Mouse (Mus musculus) layer of hippocampus, adult 11-12 months (tissue): ENCODE results near the gene Ikbip.

Source experiments
- DNase-seq: peaks from one replicate; pipeline ENCODE4 v3.0.0; 2022; ENCODE audit warnings: low spot score

The Ikbip gene

GRCm38 (mm10) chr10:91116958-91117357 lies 34.2 kb downstream of the Ikbip start:
- DNase-seq, result no peak

GRCm38 (mm10) chr10:91122646-91123045 lies 39.9 kb downstream of the Ikbip start:
- DNase-seq, result no peak

- no peak for DNase-seq
These were observed 40.6 kb downstream of the Ikbip start for GRCm38 (mm10) chr10:91123281-91123827.

- peak; percentile 98 for DNase-seq
These were observed 41.4 kb downstream of the Ikbip start, which contains the start of gene Slc25a3 for GRCm38 (mm10) chr10:91123828-91124822. Gene Slc25a3 (minus strand): TSS chr10:91124059.

DNA sequence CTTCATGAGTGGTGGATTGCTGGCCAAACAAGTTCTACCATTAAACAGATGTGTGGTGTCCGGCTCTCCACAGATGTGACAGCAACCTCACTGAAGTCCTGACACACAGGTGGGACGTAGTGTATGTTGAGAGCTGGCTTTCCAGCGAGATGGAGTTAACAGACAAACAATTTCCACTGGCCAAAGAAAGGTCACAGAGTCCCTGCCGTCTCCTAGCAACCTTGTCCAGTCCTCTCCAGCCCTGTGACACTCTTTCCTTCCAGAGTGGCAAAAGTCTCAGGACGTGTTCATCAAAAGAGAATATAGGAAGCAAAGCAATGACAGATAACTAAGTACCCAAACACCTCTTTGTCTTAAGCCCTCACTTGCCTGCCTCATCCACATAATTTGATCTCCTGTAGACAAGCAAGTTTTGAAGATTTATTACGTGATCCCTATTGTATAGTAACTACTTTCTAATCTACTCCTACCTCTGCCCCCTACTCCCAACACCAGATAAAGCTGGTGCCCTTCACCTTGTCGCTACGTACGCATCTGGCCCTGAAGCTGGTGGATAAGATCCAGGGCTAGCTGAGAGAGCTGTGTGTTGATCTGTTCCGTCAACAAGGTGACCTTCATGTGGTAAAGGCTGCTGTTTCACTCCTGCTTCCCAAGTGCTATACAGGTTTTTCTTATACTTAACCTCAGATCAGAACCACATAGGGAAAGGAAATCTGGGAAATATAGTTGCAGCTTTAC lies 44.0 kb downstream of the Ikbip start:
- DNase-seq, result no peak

GRCm38 (mm10) chr10:91127395-91127794 lies 44.7 kb downstream of the Ikbip start:
- no peak for DNase-seq

DNA sequence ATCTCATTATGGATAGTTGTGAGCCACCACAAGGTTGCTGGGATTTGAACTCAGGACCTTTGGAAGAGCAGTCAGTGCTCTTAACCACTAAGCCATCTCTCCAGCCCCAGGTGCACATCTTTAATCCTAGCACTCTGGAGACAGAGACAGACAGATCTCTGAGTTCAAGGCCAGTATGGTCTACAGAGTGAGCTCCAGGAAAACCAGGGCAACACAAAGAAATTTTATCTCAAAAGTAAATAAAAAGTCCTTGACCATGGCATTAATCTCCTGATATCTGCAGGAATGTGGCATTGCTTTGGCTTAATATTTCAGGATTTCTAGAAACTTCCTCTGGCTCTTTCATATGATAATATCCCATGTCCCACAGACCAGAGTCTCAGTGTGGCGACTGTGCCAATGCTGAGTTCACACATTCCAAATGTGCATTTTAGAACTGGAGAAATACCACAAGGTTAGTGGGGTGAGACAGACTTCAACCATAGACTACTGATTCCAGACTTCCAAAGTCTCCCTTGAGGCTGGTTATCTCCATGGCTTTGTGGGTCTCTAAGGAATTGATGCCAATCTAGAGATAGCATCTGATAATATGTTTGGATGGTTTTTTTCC lies 45.9 kb downstream of the Ikbip start:
- no peak for DNase-seq

DNA sequence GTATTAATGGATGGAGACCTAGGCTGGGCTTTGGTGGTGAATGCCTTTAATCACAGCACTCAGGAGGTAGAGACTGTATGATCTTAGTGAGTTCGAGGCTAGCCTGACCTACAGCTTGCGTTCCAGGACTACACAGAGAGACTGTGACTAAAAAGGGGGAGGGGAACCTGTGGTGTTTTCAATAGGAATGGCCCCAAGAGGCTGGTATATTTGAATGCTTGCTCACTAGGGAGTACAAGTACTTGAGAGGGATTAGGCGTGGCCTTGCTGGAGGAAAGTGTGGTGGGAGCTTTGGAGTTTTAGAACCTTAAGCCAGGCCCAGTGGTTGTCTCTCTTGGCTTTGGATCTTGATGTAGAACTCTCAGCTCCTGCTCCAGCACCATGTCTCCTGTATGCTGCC lies 48.1 kb downstream of the Ikbip start:
- no peak for DNase-seq

GRCm38 (mm10) chr10:91131565-91131964 lies 48.8 kb downstream of the Ikbip start:
- DNase-seq, result no peak

- DNase-seq, result no peak
These were observed 52.7 kb downstream of the Ikbip start for GRCm38 (mm10) chr10:91135302-91135972.

DNA sequence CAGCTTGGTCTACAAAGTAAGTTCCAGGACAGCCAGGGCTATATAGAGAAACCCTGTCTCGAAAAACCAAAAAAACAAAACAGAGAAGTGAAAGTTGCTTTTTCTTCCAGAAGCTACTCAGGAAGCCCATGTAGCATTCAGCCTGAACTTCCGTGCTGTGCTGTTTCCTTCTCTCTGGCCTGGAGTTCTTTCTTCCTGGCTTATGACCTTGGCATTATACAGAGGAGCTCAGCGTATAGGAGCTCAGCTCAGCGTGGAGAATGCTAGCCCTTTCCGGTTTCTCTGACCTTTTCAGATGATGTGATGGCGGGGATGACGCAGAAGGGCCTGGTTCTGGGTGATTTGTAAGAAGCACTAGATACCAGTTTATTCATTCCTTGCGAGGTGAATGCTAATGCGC lies 54.7 kb downstream of the Ikbip start:
- no peak for DNase-seq

DNA sequence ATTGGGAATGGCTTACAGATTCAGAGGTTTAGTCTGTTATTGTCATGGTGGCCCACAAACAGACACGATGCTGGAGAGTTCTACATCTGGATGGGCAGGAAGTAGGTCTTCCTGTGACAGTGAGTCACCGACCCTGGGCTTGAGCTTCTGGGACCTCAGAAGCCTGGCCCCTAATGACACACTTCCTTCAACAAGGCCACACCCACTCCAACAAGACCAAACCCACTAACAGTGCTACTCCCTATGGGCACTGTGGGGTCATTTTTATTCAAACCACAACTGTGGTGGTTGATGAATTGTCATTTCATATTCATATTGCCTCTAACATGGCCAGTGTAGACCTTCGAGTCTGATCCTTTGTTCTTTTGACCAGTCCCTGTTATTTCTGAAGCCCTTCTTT lies 55.6 kb downstream of the Ikbip start:
- DNase-seq, result no peak

DNA sequence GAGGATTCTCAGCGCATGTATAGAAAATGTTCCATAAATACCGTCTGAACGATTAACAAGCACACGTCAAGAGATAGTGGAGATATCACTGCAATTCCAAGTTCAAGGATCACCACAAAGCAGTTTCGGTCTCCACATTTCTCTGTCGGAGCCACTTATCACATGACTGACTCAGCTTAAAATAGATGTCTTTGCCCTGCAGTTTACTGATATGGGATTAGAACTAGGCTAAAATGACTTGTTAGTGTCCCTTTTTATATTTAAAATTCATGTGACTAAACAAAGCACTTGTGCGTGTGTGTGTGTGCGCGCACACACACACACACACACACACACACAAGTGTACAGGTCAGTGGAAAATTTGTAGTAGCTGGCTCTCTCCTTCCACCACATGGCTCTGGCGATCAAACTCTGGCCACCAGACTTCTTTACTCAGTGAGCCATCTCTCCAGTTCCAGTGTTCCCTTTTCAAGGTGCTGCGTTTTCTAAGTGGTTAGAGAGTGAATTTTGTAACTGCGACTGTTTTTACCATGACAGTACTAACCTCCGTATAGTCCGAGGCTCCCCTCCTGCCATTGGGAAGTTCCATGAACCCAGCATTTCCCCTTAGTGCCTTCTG lies 56.5 kb downstream of the Ikbip start:
- DNase-seq, result no peak

DNA sequence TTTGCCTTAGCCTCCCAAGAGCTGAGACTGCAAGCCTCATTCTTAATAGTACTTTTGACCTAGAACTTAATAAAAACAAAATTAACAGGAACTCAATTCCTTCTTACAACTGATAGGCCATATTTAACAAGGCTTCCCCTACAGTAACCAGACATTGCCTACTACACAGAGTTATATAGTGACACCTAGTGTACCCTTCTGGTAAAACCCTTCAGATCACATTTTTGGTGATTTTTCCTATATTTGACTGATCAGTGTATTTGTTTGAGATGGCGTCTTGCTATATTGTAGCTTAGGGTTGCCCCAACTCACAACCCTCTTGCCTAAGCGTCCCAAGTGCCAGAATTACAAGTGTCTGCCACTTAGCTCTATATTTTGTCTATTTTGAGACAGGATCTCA lies 58.8 kb downstream of the Ikbip start:
- DNase-seq, result no peak

- DNase-seq, result no peak
These were observed 60.0 kb downstream of the Ikbip start for GRCm38 (mm10) chr10:91142654-91143191.

- DNase-seq, result no peak
These were observed 60.8 kb downstream of the Ikbip start for GRCm38 (mm10) chr10:91143313-91144230.

GRCm38 (mm10) chr10:91145413-91145812 lies 62.7 kb downstream of the Ikbip start:
- no peak for DNase-seq
